In genomic region chr2:13572101-13572553, GRCm38 (mm10) we compare ENCODE assay signal across 9 mouse cellular contexts. TPM values are rescaled to one million over a fixed set of nuclear protein-coding genes. Genes with fewer than 3 reads are reported as not detected.
DNase-seq lines count a peak whose midpoint lies in the region; ATAC-seq and TF ChIP-seq lines count a peak whose summit lies in the region.
"Had no signal": no experiment of that assay in that cellular context is flagged by ENCODE, and none has a peak within 500 bp of the region (broad histone marks: within the 10 kb centered on the region; RNA-seq: fewer than 3 reads in every experiment).

No protein-coding gene starts in this region.

- H3K9ac ChIP-seq in CH12.LX (ENCODE audit: insufficient read depth, low read depth), result 0 out of 2 replicates have a peak overlapping the region, but pooled peaks have one; percentile 84
- H3K9ac ChIP-seq in forebrain, embryonic 15.5 days (replicated peaks), result no peak overlapping the region
- H3K9ac ChIP-seq in liver, embryonic 12.5 days, result no peak overlapping the region

- dilution Hi-C loops in CH12.LX (cut with MboI; ENCODE audit: extremely low pct_ligation_motif_present, extremely low pct_unique_long_range_greater_than_20kb, low sequenced_read_pairs), result no loop called here

- TF ChIP-seq POLR2A in CH12.LX (IDR thresholded peaks at IDR 0.05; ENCODE audit: low read depth, low read length), result no peak

- no peaks in the 10 kb centered on the region for H3K9me3 ChIP-seq in CH12.LX (replicated peaks; ENCODE audit: low read length)
- H3K9me3 ChIP-seq in forebrain, embryonic 15.5 days, result no peaks in the 10 kb centered on the region
- no peaks in the 10 kb centered on the region for H3K9me3 ChIP-seq in liver, embryonic 12.5 days (replicated peaks)

- H3K79me2 ChIP-seq in CH12.LX (replicated peaks; ENCODE audit: control insufficient read depth, extremely low read depth, insufficient read depth, poor library complexity, severe bottlenecking), result no peaks in the 10 kb centered on the region

- no peaks in the 10 kb centered on the region for H3K27me3 ChIP-seq in CH12.LX (replicated peaks)
- H3K27me3 ChIP-seq in forebrain, embryonic 15.5 days, result no peaks in the 10 kb centered on the region
- peaks cover 52% of the 10 kb centered on the region for H3K27me3 ChIP-seq in liver, embryonic 12.5 days (replicated peaks)

- no peak overlapping the region; the same call in 1 of the 2 replicates for H3K27ac ChIP-seq in CH12.LX (ENCODE audit: insufficient read depth, low read depth)
- H3K27ac ChIP-seq in forebrain, embryonic 15.5 days (replicated peaks), result peak overlapping the region; percentile 97
- peak overlapping the region; percentile 1; the same call in 1 of the 2 replicates for H3K27ac ChIP-seq in liver, embryonic 12.5 days

- no peak for TF ChIP-seq CTCF in CH12.LX (conservative IDR thresholded peaks at IDR 0.05 in 1 of 2, IDR thresholded peaks at IDR 0.05 in 1 of 2; ENCODE audit: low read depth in 2 of 2, low read length in 2 of 2)

- no peak for ATAC-seq in forebrain, embryonic 15.5 days (replicated peaks)
- no peak for ATAC-seq in liver, embryonic 12.5 days
- no peak for ATAC-seq in CD4-positive, CD25-positive, alpha-beta regulatory T cell, adult 4 months

- peaks cover 11 to 49% of the 10 kb centered on the region in 2 experiments for H3K4me1 ChIP-seq in CH12.LX (ENCODE audit: control insufficient read depth in 1 of 2, insufficient read depth in 2 of 2)
- peaks cover 34% of the 10 kb centered on the region for H3K4me1 ChIP-seq in forebrain, embryonic 15.5 days
- H3K4me1 ChIP-seq in liver, embryonic 12.5 days, result peaks cover 38% of the 10 kb centered on the region

- no peak for TF ChIP-seq RAD21 in CH12.LX (IDR thresholded peaks at IDR 0.05; ENCODE audit: low read depth, low read length)

- in situ Hi-C loops in CH12.LX (cut with MboI; ENCODE audit: low pct_ligation_motif_present, low pct_unique_long_range_greater_than_20kb, low sequenced_read_pairs), result loop anchor here (10.0 kb wide), 2 partner anchors 167 to 203 kb away; no protein-coding TSS in a partner anchor

- 5% methylated on average over 4 of the region's 4 CpGs for WGBS in forebrain, embryonic 15.5 days
- 51% methylated on average over 4 of the region's 4 CpGs for WGBS in liver, embryonic 12.5 days (ENCODE audit: insufficient replicate concordance)

- DNase-seq in 3134 (ENCODE audit: extremely low read depth, insufficient read length, low spot score) (peak; percentile 71), CH12.LX (ENCODE audit: extremely low read depth) (no peak)
- peak; percentile 9 for DNase-seq in testis, postnatal 14 days (ENCODE audit: low spot score)
- DNase-seq in urinary bladder, postnatal 10 days (ENCODE audit: low spot score), result no peak
- no peak for DNase-seq in layer of hippocampus, adult 11-12 months (ENCODE audit: low spot score)

- no peak for TF ChIP-seq EP300 in CH12.LX (IDR thresholded peaks at IDR 0.05; ENCODE audit: low read length)

- H3K4me3 ChIP-seq in CH12.LX (replicated peaks in 1 of 3; ENCODE audit: low read depth in 2 of 3, low read length in 2 of 3, poor library complexity in 1 of 3), result peak overlapping the region in 2 of 3 experiments; percentile 68 to 72
- no peak overlapping the region for H3K4me3 ChIP-seq in forebrain, embryonic 15.5 days
- H3K4me3 ChIP-seq in liver, embryonic 12.5 days, result no peak overlapping the region
- H3K4me3 ChIP-seq: erythroblast, embryonic 14.5 days had no signal

- peak overlapping the region; percentile 98 for H3K4me2 ChIP-seq in CH12.LX (ENCODE audit: insufficient read depth, low read depth, poor library complexity, severe bottlenecking)
- H3K4me2 ChIP-seq in forebrain, embryonic 15.5 days (replicated peaks), result peak overlapping the region; percentile 79; the same call in 1 of the 2 replicates
- no peak overlapping the region for H3K4me2 ChIP-seq in liver, embryonic 12.5 days

- H3K36me3 ChIP-seq in CH12.LX (replicated peaks in 1 of 2; ENCODE audit: control insufficient read depth in 1 of 2, insufficient read depth in 1 of 2, low read length in 1 of 2), result peaks cover 0 to 6% of the 10 kb centered on the region in 2 experiments
- H3K36me3 ChIP-seq in forebrain, embryonic 15.5 days, result no peaks in the 10 kb centered on the region
- H3K36me3 ChIP-seq in liver, embryonic 12.5 days, result peaks cover 2% of the 10 kb centered on the region; the same call in 1 of the 2 replicates

TF ChIP-seq in CH12.LX, 34 proteins besides CTCF, POLR2A, EP300 and RAD21:
- TF ChIP-seq E2F4 (IDR thresholded peaks at IDR 0.05; ENCODE audit: insufficient replicate concordance, low read depth, low read length) (no peak), IRF4 (IDR thresholded peaks at IDR 0.05; ENCODE audit: low read depth, low read length) (no peak), PAX5 (IDR thresholded peaks at IDR 0.05; ENCODE audit: low read length) (no peak), ZNF384 (IDR thresholded peaks at IDR 0.05; ENCODE audit: low read depth, low read length) (no peak), MAFK (IDR thresholded peaks at IDR 0.05; ENCODE audit: insufficient replicate concordance, low read length) (no peak), ZC3H11A (IDR thresholded peaks at IDR 0.05; ENCODE audit: low read depth, low read length) (no peak), MYC (IDR thresholded peaks at IDR 0.05; ENCODE audit: low read depth, low read length) (no peak), CHD1 (IDR thresholded peaks at IDR 0.05; ENCODE audit: low read depth, low read length) (no peak), BHLHE40 (IDR thresholded peaks at IDR 0.05; ENCODE audit: low read depth, low read length) (no peak), MXI1 (IDR thresholded peaks at IDR 0.05; ENCODE audit: low read depth, low read length) (no peak), CHD2 (IDR thresholded peaks at IDR 0.05; ENCODE audit: low read length) (no peak), USF2 (conservative IDR thresholded peaks at IDR 0.05; ENCODE audit: low read depth, low read length) (no peak), TBP (conservative IDR thresholded peaks at IDR 0.05; ENCODE audit: low read depth, low read length) (no peak), JUN (IDR thresholded peaks at IDR 0.05; ENCODE audit: insufficient read depth, low read depth, low read length) (no peak), HCFC1 (IDR thresholded peaks at IDR 0.05; ENCODE audit: low read depth, low read length) (no peak), NRF1 (IDR thresholded peaks at IDR 0.05; ENCODE audit: low read depth, low read length) (no peak), USF1 (IDR thresholded peaks at IDR 0.05; ENCODE audit: low read depth, low read length) (no peak)

RNA-seq across cellular contexts. Expression of gene Vim, which starts 1.6 kb away (rescaled TPM):
- total RNA-seq in CH12.LX (2012; rRNA removed), result 124 and 153 TPM in 2 replicates
- total RNA-seq in CH12.LX (2014; rRNA removed), result 135 and 157 TPM in 2 replicates
- 140 and 164 TPM in 2 replicates for polyA plus RNA-seq in CH12.LX (2012; ENCODE audit: insufficient read length, low read depth)
- polyA plus RNA-seq in forebrain, embryonic 15.5 days (2015; fragmentation: Nextera tagmentation; extraction: Ambion mirVana), result 554 and 555 TPM in 2 replicates
- polyA plus RNA-seq in liver, embryonic 12.5 days (2016; fragmentation: Nextera tagmentation; extraction: Ambion mirVana), result 114 and 120 TPM in 2 replicates
- polyA plus RNA-seq in CD4-positive, CD25-positive, alpha-beta regulatory T cell, adult 4 months (2017; shearing (Covaris generic)), result 100 to 1,000 TPM; 335 to 360 TPM

RNA-seq across cellular contexts. Expression of gene Trdmt1, which starts 27.7 kb away (rescaled TPM):
- total RNA-seq in CH12.LX (2012; rRNA removed), result 8.4 and 8.8 TPM in 2 replicates
- 28.6 and 29.8 TPM in 2 replicates for total RNA-seq in CH12.LX (2014; rRNA removed)
- polyA plus RNA-seq in CH12.LX (2012; ENCODE audit: insufficient read length, low read depth), result 11.2 and 11.8 TPM in 2 replicates
- 7.5 and 8.7 TPM in 2 replicates for polyA plus RNA-seq in forebrain, embryonic 15.5 days (2015; fragmentation: Nextera tagmentation; extraction: Ambion mirVana)
- 6.3 and 6.6 TPM in 2 replicates for polyA plus RNA-seq in liver, embryonic 12.5 days (2016; fragmentation: Nextera tagmentation; extraction: Ambion mirVana)
- polyA plus RNA-seq in CD4-positive, CD25-positive, alpha-beta regulatory T cell, adult 4 months (2017; shearing (Covaris generic)), result 10 to 100 TPM; 12.1 to 19.1 TPM

Comparison
In these comparisons a context has a peak if more than half of its experiments do, and no peak if none do; other contexts are left out.
1. DNase-seq: peak in 3134 (single experiment) and testis, postnatal 14 days (single experiment); none in CH12.LX (single experiment), urinary bladder, postnatal 10 days (single experiment) and layer of hippocampus, adult 11-12 months (single experiment).
2. H3K4me3 ChIP-seq: peak in CH12.LX (2 of 3); none in forebrain, embryonic 15.5 days (single experiment) and liver, embryonic 12.5 days (single experiment).